Mouse (Mus musculus): ENCODE measurements at regions not wholly inside any gene's neighbourhood (a gene's known extent, or its start where the extent isn't known, plus 50 kb on each side); places are given as distances from the start of the nearest gene placed in this dataset.

DNA sequence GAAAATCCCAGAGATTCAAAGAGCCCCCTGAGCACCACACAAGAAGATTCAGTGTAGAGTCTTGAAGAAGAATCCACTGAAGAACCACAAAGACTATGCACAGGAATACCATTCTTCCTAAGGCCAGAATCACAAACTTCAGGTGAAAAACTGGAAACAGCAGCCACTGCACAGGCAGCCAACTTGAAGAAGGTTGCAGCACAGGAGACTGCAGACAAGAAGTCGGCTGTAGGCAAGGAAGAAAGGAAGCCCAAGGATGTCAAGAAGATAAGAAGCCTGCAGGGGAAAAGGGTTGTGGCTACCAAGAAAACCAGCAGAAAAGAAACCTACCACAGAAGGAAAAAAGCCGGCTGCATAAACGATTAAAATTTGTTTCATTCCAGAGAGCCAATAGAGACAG lies 76.8 kb upstream of the Ngly1 start:
- WGBS, result 74% methylated on average over 3 of the region's 3 CpGs
- Histone ChIP-seq H3K4me3 (ENCODE audit: insufficient read depth, low read depth, low read length) (no peak overlapping the region), H3K27ac (replicated peaks; ENCODE audit: insufficient read depth, low read depth, low read length) (no peak overlapping the region), H3K27me3 (ENCODE audit: control insufficient read depth, insufficient read depth, low read length) (no peaks in the 10 kb centered on the region), H3K9ac (ENCODE audit: low read depth, low read length) (no peak overlapping the region), H3K36me3 (ENCODE audit: control insufficient read depth, insufficient read depth, low read length) (no peaks in the 10 kb centered on the region), H3K79me2 (ENCODE audit: control insufficient read depth, insufficient read depth, low read length) (no peaks in the 10 kb centered on the region), H3K4me1 (ENCODE audit: control insufficient read depth, insufficient read depth, low read length) (no peaks in the 10 kb centered on the region)
- no peak for DNase-seq (ENCODE audit: extremely low read depth, low read depth, low spot score)
- TF ChIP-seq CTCF (IDR thresholded peaks at IDR 0.05; ENCODE audit: low read depth, low read length) (no peak), POLR2A (IDR thresholded peaks at IDR 0.05; ENCODE audit: extremely low read depth, insufficient read depth, low read length) (no peak)

DNA sequence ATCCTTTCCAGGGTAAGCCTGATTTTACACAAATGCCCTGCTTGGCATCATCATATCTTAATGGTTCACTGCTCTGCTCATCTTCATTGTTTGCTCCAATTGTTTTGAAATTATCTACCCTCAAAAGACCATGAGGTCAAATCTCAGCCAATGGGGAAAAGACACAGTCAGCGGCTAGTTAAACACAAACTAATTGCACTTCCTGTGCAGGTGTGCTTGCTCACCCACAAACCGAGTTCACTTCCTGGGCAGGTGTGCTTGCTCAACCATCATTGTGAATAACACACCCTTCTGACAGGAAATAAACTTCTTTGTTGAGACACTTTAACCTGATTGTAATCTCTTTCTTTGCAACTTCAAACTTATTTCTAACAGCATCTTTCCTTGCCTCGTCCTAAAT lies 75.8 kb upstream of the Ngly1 start:
- TF ChIP-seq CTCF (IDR thresholded peaks at IDR 0.05; ENCODE audit: low read depth, low read length), result no peak
- no peak for TF ChIP-seq POLR2A (IDR thresholded peaks at IDR 0.05; ENCODE audit: extremely low read depth, insufficient read depth, low read length)
- Histone ChIP-seq H3K27me3 (ENCODE audit: control insufficient read depth, insufficient read depth, low read length) (no peaks in the 10 kb centered on the region), H3K79me2 (ENCODE audit: control insufficient read depth, insufficient read depth, low read length) (no peaks in the 10 kb centered on the region), H3K4me1 (ENCODE audit: control insufficient read depth, insufficient read depth, low read length) (no peaks in the 10 kb centered on the region), H3K4me3 (ENCODE audit: insufficient read depth, low read depth, low read length) (no peak overlapping the region), H3K36me3 (ENCODE audit: control insufficient read depth, insufficient read depth, low read length) (no peaks in the 10 kb centered on the region), H3K9ac (ENCODE audit: low read depth, low read length) (no peak overlapping the region), H3K27ac (replicated peaks; ENCODE audit: insufficient read depth, low read depth, low read length) (no peak overlapping the region)
- WGBS, result 74% methylated on average over 3 of the region's 3 CpGs
- peak; percentile 14 for DNase-seq (ENCODE audit: extremely low read depth, low read depth, low spot score)

DNA sequence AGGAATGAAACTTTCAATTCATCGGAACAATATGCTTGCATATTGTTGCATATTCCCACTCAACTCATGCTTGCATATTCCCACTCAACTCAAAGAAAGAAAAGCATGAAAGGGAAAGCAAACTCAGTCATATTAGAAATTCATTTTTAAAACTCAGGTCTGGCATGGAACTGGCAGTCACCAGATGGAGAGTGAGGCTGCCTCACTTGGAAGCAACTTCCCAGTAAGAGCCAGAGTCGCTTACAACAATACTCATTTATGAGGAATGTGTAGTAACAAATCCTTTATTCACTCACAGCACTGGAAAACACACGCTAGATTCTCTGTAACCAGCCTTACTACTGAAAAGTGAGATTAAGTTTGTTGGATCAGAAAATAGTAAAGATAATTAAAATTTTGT lies 70.9 kb upstream of the Ngly1 start:
- H3K36me3 ChIP-seq (ENCODE audit: control insufficient read depth, insufficient read depth, low read length), result no peaks in the 10 kb centered on the region
- H3K4me3 ChIP-seq (ENCODE audit: insufficient read depth, low read depth, low read length), result no peak overlapping the region
- H3K79me2 ChIP-seq (ENCODE audit: control insufficient read depth, insufficient read depth, low read length), result no peaks in the 10 kb centered on the region
- DNase-seq (ENCODE audit: extremely low read depth, low read depth, low spot score), result no peak
- 91% methylated on average over 3 of the region's 3 CpGs for WGBS
- no peak overlapping the region for H3K27ac ChIP-seq (replicated peaks; ENCODE audit: insufficient read depth, low read depth, low read length)
- TF ChIP-seq CTCF (IDR thresholded peaks at IDR 0.05; ENCODE audit: low read depth, low read length), result no peak
- no peak for TF ChIP-seq POLR2A (IDR thresholded peaks at IDR 0.05; ENCODE audit: extremely low read depth, insufficient read depth, low read length)
- no peaks in the 10 kb centered on the region for H3K4me1 ChIP-seq (ENCODE audit: control insufficient read depth, insufficient read depth, low read length)
- no peak overlapping the region for H3K9ac ChIP-seq (ENCODE audit: low read depth, low read length)
- H3K27me3 ChIP-seq (ENCODE audit: control insufficient read depth, insufficient read depth, low read length), result no peaks in the 10 kb centered on the region

DNA sequence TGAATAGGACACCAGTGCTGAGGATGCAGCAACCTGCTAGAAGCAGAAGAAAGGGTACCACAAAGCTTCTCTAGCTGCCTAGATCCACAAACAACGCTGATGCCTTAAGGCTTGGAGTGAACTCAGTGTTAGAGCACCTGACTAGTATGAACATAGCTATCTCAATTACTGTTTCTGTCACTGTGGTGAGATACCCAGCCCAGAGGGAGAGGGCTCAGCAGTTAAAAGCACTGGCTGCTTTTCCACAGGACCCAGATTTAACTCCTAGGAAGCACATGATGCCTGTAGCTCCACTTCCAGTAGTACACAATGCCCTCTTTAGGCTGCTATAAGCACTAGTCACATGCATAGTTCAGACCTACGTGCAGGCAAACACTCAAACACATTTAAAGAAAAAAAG lies 67.3 kb upstream of the Ngly1 start:
- no peak for TF ChIP-seq CTCF (IDR thresholded peaks at IDR 0.05; ENCODE audit: low read depth, low read length)
- no peak for TF ChIP-seq POLR2A (IDR thresholded peaks at IDR 0.05; ENCODE audit: extremely low read depth, insufficient read depth, low read length)

DNA sequence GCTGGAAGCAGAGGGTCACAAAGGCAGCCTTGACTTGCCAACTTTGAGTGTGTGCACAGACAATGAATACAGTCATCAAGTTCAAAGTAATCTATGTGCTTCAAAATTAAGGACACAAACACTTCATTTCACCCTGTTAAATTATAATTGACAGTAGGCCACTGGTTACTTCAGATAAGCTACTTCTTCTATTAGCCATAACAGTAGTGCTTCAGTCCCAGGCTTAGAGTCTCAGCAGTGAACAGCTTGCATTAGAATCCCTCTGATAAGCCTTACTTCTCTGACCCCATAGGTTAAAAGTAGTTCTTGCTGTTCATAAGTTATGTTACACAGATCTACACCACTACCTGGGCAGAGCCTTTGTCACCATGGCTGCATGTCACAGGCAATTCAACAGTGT lies 63.8 kb upstream of the Ngly1 start:
- Histone ChIP-seq H3K79me2 (ENCODE audit: control insufficient read depth, insufficient read depth, low read length) (no peaks in the 10 kb centered on the region), H3K27me3 (ENCODE audit: control insufficient read depth, insufficient read depth, low read length) (no peaks in the 10 kb centered on the region), H3K27ac (replicated peaks; ENCODE audit: insufficient read depth, low read depth, low read length) (no peak overlapping the region), H3K4me1 (ENCODE audit: control insufficient read depth, insufficient read depth, low read length) (peaks cover 3% of the 10 kb centered on the region; the same call in 1 of the 2 replicates), H3K9ac (ENCODE audit: low read depth, low read length) (no peak overlapping the region), H3K36me3 (ENCODE audit: control insufficient read depth, insufficient read depth, low read length) (no peaks in the 10 kb centered on the region), H3K4me3 (ENCODE audit: insufficient read depth, low read depth, low read length) (no peak overlapping the region)
- DNase-seq (ENCODE audit: extremely low read depth, low read depth, low spot score), result no peak
- TF ChIP-seq POLR2A (IDR thresholded peaks at IDR 0.05; ENCODE audit: extremely low read depth, insufficient read depth, low read length) (no peak), CTCF (IDR thresholded peaks at IDR 0.05; ENCODE audit: low read depth, low read length) (no peak)

More for the DNA sequence above, 67.3 kb upstream of the Ngly1 start:
- Histone ChIP-seq H3K27ac (replicated peaks; ENCODE audit: insufficient read depth, low read depth, low read length) (no peak overlapping the region), H3K79me2 (ENCODE audit: control insufficient read depth, insufficient read depth, low read length) (no peaks in the 10 kb centered on the region), H3K27me3 (ENCODE audit: control insufficient read depth, insufficient read depth, low read length) (no peaks in the 10 kb centered on the region), H3K4me1 (ENCODE audit: control insufficient read depth, insufficient read depth, low read length) (no peaks in the 10 kb centered on the region), H3K36me3 (ENCODE audit: control insufficient read depth, insufficient read depth, low read length) (no peaks in the 10 kb centered on the region), H3K9ac (ENCODE audit: low read depth, low read length) (no peak overlapping the region), H3K4me3 (ENCODE audit: insufficient read depth, low read depth, low read length) (no peak overlapping the region)
- WGBS, result 67% methylated on average over 2 of the region's 2 CpGs
- no peak for DNase-seq (ENCODE audit: extremely low read depth, low read depth, low spot score)

Measured in liver, adult 2 months (tissue).